Mouse (Mus musculus): ENCODE results near the gene Txndc15. TPM values are rescaled to one million over a fixed set of nuclear protein-coding genes. Genes with fewer than 3 reads are reported as not detected.

Txndc15 gene
- polyA plus RNA-seq, 1 experiment from 2014 or later: 94.5 TPM

GRCm38 (mm10) chr13:55774352-55774751, 59.9 kb downstream of the Txndc15 start:
- ATAC-seq (replicated peaks; ENCODE audit: low FRiP score, low read depth): no peak
- no peaks in the 10 kb centered on the region for H3K27me3 ChIP-seq (ENCODE audit: insufficient read depth, low read length)
- TF ChIP-seq CTCF (IDR thresholded peaks at IDR 0.05; ENCODE audit: low read depth): no peak
- no peaks in the 10 kb centered on the region for H3K9me3 ChIP-seq (replicated peaks; ENCODE audit: low read length)
- no peak overlapping the region for H3K9ac ChIP-seq (ENCODE audit: low read depth, low read length)
- WGBS: 75% methylated on average over 7 of the region's 7 CpGs
- H3K36me3 ChIP-seq (ENCODE audit: insufficient read depth, low read length): no peaks in the 10 kb centered on the region
- no peaks in the 10 kb centered on the region for H3K4me1 ChIP-seq (replicated peaks; ENCODE audit: insufficient read depth, low read length)
- DNase-seq (ENCODE audit: low spot score): no peak
- no peak overlapping the region for H3K4me2 ChIP-seq (ENCODE audit: low read length)
- H3K4me3 ChIP-seq (replicated peaks; ENCODE audit: low read depth, low read length): no peak overlapping the region
- H3K27ac ChIP-seq: no peak overlapping the region

- 11% methylated on average over 11 of the region's 11 CpGs for WGBS
- TF ChIP-seq CTCF (IDR thresholded peaks at IDR 0.05; ENCODE audit: low read depth): no peak
- Histone ChIP-seq H3K27ac (no peak overlapping the region), H3K36me3 (ENCODE audit: insufficient read depth, low read length) (no peaks in the 10 kb centered on the region), H3K27me3 (ENCODE audit: insufficient read depth, low read length) (no peaks in the 10 kb centered on the region), H3K4me1 (replicated peaks; ENCODE audit: insufficient read depth, low read length) (no peaks in the 10 kb centered on the region), H3K9me3 (replicated peaks; ENCODE audit: low read length) (no peaks in the 10 kb centered on the region), H3K4me3 (replicated peaks; ENCODE audit: low read depth, low read length) (no peak overlapping the region), H3K9ac (ENCODE audit: low read depth, low read length) (no peak overlapping the region), H3K4me2 (ENCODE audit: low read length) (no peak overlapping the region)
- ATAC-seq (replicated peaks; ENCODE audit: low FRiP score, low read depth) (no peak), DNase-seq (ENCODE audit: low spot score) (peak; percentile 40)
Observed at GRCm38 (mm10) chr13:55775056-55775455, 60.6 kb downstream of the Txndc15 start.

Other genes starting within 250 kb of the Txndc15 start
- 104 and 125 TPM in 2 replicates for gene Dbn1, start 226.5 kb upstream of the Txndc15 start, polyA plus RNA-seq (2015; fragmentation: Nextera tagmentation; extraction: Ambion mirVana)
- gene Pdlim7, start 201.0 kb upstream of the Txndc15 start, polyA plus RNA-seq (2015; fragmentation: Nextera tagmentation; extraction: Ambion mirVana): 112 and 124 TPM in 2 replicates
- 1.7 and 1.8 TPM in 2 replicates for gene Dok3, start 185.4 kb upstream of the Txndc15 start, polyA plus RNA-seq (2015; fragmentation: Nextera tagmentation; extraction: Ambion mirVana)
- 60.1 and 60.3 TPM in 2 replicates for gene Ddx41, start 178.0 kb upstream of the Txndc15 start, polyA plus RNA-seq (2015; fragmentation: Nextera tagmentation; extraction: Ambion mirVana)
- 23.9 and 24.9 TPM in 2 replicates for gene Fam193b, start 143.5 kb upstream of the Txndc15 start, polyA plus RNA-seq (2015; fragmentation: Nextera tagmentation; extraction: Ambion mirVana)
- 136 and 160 TPM in 2 replicates for gene Tmed9, start 140.9 kb upstream of the Txndc15 start, polyA plus RNA-seq (2015; fragmentation: Nextera tagmentation; extraction: Ambion mirVana)
- gene B4galt7, start 114.8 kb upstream of the Txndc15 start, polyA plus RNA-seq (2015; fragmentation: Nextera tagmentation; extraction: Ambion mirVana): 20.1 and 22.8 TPM in 2 replicates
- gene Caml, start 91.6 kb upstream of the Txndc15 start, polyA plus RNA-seq (2015; fragmentation: Nextera tagmentation; extraction: Ambion mirVana): 50.6 and 53.0 TPM in 2 replicates
- 27.4 and 28.3 TPM in 2 replicates for gene Ddx46, start 79.6 kb upstream of the Txndc15 start, polyA plus RNA-seq (2015; fragmentation: Nextera tagmentation; extraction: Ambion mirVana)
- gene B230219D22Rik, start 21.5 kb upstream of the Txndc15 start, polyA plus RNA-seq (2015; fragmentation: Nextera tagmentation; extraction: Ambion mirVana): 40.7 and 41.2 TPM in 2 replicates
- gene Pcbd2, start 12.7 kb downstream of the Txndc15 start, polyA plus RNA-seq (2015; fragmentation: Nextera tagmentation; extraction: Ambion mirVana): 64.7 and 68.5 TPM in 2 replicates
- gene Catsper3, start 69.9 kb downstream of the Txndc15 start, polyA plus RNA-seq (2015; fragmentation: Nextera tagmentation; extraction: Ambion mirVana): 0.10 and 0.14 TPM in 2 replicates
- gene Pitx1, start 121.5 kb downstream of the Txndc15 start, polyA plus RNA-seq (2015; fragmentation: Nextera tagmentation; extraction: Ambion mirVana): 0.08 TPM in 1 of 2 replicates, not detected in the other